Comparison of ENCODE assay signal across 25 mouse cellular contexts in the genomic region with DNA sequence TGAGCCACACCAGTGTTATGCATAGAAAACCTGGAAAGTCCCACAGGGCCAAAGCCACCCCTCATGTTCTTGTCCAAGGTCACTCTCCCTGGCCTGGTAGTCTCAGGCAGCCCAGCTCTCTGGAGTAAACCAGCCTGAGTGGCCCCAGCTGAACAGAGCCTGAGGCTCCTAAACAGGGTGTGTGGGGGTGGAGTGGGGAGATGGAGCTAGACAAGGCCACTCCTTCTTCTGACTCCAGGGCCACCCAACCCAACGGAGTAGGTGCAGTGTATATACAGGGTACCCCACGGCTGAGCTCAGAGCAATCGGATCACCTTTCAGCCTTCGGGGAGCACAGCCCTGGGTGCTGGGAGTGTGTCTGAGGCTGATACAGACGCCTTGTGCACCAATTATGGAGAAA. TPM values are rescaled to one million over a fixed set of nuclear protein-coding genes. Genes with fewer than 3 reads are reported as not detected.
A peak's percentile ranks its signal among the peaks of the same experiment; 100 is the strongest.
DNase-seq lines count a peak whose midpoint lies in the region; ATAC-seq lines count a peak whose summit lies in the region.
"Had no signal": no experiment of that assay in that cellular context is flagged by ENCODE, and none has a peak within 500 bp of the region (broad histone marks: within the 10 kb centered on the region; RNA-seq: fewer than 3 reads in every experiment).

No protein-coding gene starts in this region.

- H3K4me1 ChIP-seq in heart, embryonic 12.5 days (replicated peaks), result no peaks in the 10 kb centered on the region
- H3K4me1 ChIP-seq: heart, embryonic 13.5 days had no signal

- no peak overlapping the region for H3K27ac ChIP-seq in heart, embryonic 12.5 days (ENCODE audit: poor library complexity, severe bottlenecking)
- H3K27ac ChIP-seq: forebrain, embryonic 10.5 days; heart, embryonic 13.5 days; hindbrain, embryonic 10.5 days had no signal

- intact Hi-C loops in heart, postnatal 10 days (cut with DNase I), result no loop called here

- no peak overlapping the region for H3K4me3 ChIP-seq in heart, embryonic 12.5 days
- H3K4me3 ChIP-seq: forebrain, embryonic 10.5 days; heart, embryonic 13.5 days; hindbrain, embryonic 10.5 days; megakaryocyte, embryonic 14.5 days had no signal

- peaks cover 76% of the 10 kb centered on the region for H3K27me3 ChIP-seq in heart, embryonic 12.5 days (replicated peaks)

- H3K4me2 ChIP-seq in heart, embryonic 12.5 days, result no peak overlapping the region
- H3K4me2 ChIP-seq: heart, embryonic 13.5 days had no signal

- H3K9me3 ChIP-seq in heart, embryonic 12.5 days (replicated peaks), result peaks cover 4% of the 10 kb centered on the region
- H3K9me3 ChIP-seq: heart, embryonic 13.5 days; hindbrain, embryonic 10.5 days had no signal

- WGBS in heart, embryonic 12.5 days, result 71% methylated on average over 5 of the region's 5 CpGs

- ATAC-seq in heart, embryonic 12.5 days (ENCODE audit: insufficient number of reproducible peaks, low FRiP score), result peak; percentile 46
- no peak for ATAC-seq in granulocyte monocyte progenitor cell, adult 5-6 weeks (replicated peaks; ENCODE audit: poor library complexity, severe bottlenecking)
- ATAC-seq: inflammation-experienced regulatory T-cells, adult 6 months; Patski had no signal

- DNase-seq in heart, adult 18-20 months, result no peak
- DNase-seq in ES-CJ7 (ENCODE audit: low read depth, low spot score), result peak; percentile 52
- DNase-seq in kidney, adult 8-10 months, result peak; percentile 62 to 82
- peak; percentile 61 to 74 for DNase-seq in kidney, postnatal 36 days
- DNase-seq in cerebellum, postnatal 36 days, result no peak
- no peak for DNase-seq in heart, postnatal 10 days
- DNase-seq: cerebellum, postnatal 25 days; gastrocnemius, postnatal 25 days; right cerebral cortex, postnatal 4 days; thymus, postnatal 14 days had no signal

- no peaks in the 10 kb centered on the region for H3K36me3 ChIP-seq in heart, embryonic 12.5 days
- H3K36me3 ChIP-seq: forebrain, embryonic 10.5 days; heart, embryonic 13.5 days; hindbrain, embryonic 10.5 days had no signal

- no peak overlapping the region for H3K9ac ChIP-seq in heart, embryonic 12.5 days
- H3K9ac ChIP-seq: heart, embryonic 13.5 days had no signal

RNA-seq across cellular contexts. Expression of a gene that starts 1.3 kb away (rescaled TPM):
- polyA plus RNA-seq in heart, embryonic 12.5 days (2016; fragmentation: Nextera tagmentation; extraction: Ambion mirVana), result not detected in 2 replicates
- under 1 TPM in 1 of 2 experiments, not detected in 1; 0.77 TPM for total RNA-seq in heart, adult 18-20 months (2021)
- total RNA-seq in granulocyte monocyte progenitor cell, adult 5-6 weeks (2014; fragmentation: Nextera tagmentation), result not detected in 2 replicates
- not detected in 2 replicates for total RNA-seq in granulocyte monocyte progenitor cell, adult 5-6 weeks (2017)
- not detected for total RNA-seq in heart, postnatal 10 days (2021)
- total RNA-seq: gastrocnemius, postnatal 25 days had no signal
- polyA plus RNA-seq: forebrain, embryonic 10.5 days; heart, embryonic 13.5 days; hindbrain, embryonic 10.5 days; inflammation-experienced regulatory T-cells, adult 6 months; limb, embryonic 11.5 days; liver, embryonic 16.5 days; neural tube, embryonic 11.5 days; Patski had no signal

RNA-seq across cellular contexts. Expression of a gene that starts 18.3 kb away (rescaled TPM):
- not detected in 2 replicates for polyA plus RNA-seq in heart, embryonic 12.5 days (2016; fragmentation: Nextera tagmentation; extraction: Ambion mirVana)
- not detected for total RNA-seq in heart, adult 18-20 months (2021)
- total RNA-seq in granulocyte monocyte progenitor cell, adult 5-6 weeks (2014; fragmentation: Nextera tagmentation), result 0.41 TPM in 1 of 2 replicates, not detected in the other
- total RNA-seq in granulocyte monocyte progenitor cell, adult 5-6 weeks (2017), result not detected in 2 replicates
- total RNA-seq in heart, postnatal 10 days (2021), result not detected
- total RNA-seq: gastrocnemius, postnatal 25 days; left cerebral cortex, adult 18-20 months; midbrain, postnatal 0 days had no signal
- polyA plus RNA-seq: embryonic facial prominence, embryonic 11.5 days; frontal cortex, adult 2 months; heart, embryonic 13.5 days; hindbrain, embryonic 10.5 days; liver, embryonic 16.5 days; neural tube, embryonic 11.5 days had no signal

RNA-seq across cellular contexts. Expression of a gene that starts 31.5 kb away (rescaled TPM):
- 67.7 and 76.3 TPM in 2 replicates for polyA plus RNA-seq in heart, embryonic 12.5 days (2016; fragmentation: Nextera tagmentation; extraction: Ambion mirVana)
- 100 to 1,000 TPM in 1 of 2 experiments, 10 to 100 TPM in 1; 82.1 to 106 TPM for total RNA-seq in heart, adult 18-20 months (2021)
- 60.4 and 82.5 TPM in 2 replicates for total RNA-seq in granulocyte monocyte progenitor cell, adult 5-6 weeks (2014; fragmentation: Nextera tagmentation)
- total RNA-seq in granulocyte monocyte progenitor cell, adult 5-6 weeks (2017), result 35.2 and 37.3 TPM in 2 replicates
- 10 to 100 TPM; 68.8 to 83.4 TPM for total RNA-seq in heart, postnatal 10 days (2021)

RNA-seq across cellular contexts. Expression of a gene that starts 33.1 kb away (rescaled TPM):
- polyA plus RNA-seq in heart, embryonic 12.5 days (2016; fragmentation: Nextera tagmentation; extraction: Ambion mirVana), result 0.14 TPM in 1 of 2 replicates, not detected in the other
- not detected for total RNA-seq in heart, adult 18-20 months (2021)
- not detected in 2 replicates for total RNA-seq in granulocyte monocyte progenitor cell, adult 5-6 weeks (2014; fragmentation: Nextera tagmentation)
- not detected in 2 replicates for total RNA-seq in granulocyte monocyte progenitor cell, adult 5-6 weeks (2017)
- total RNA-seq in heart, postnatal 10 days (2021), result not detected
- total RNA-seq: gastrocnemius, postnatal 25 days; left cerebral cortex, adult 18-20 months; midbrain, postnatal 0 days had no signal
- polyA plus RNA-seq: frontal cortex, adult 2 months; heart, embryonic 13.5 days; liver, embryonic 16.5 days; midbrain, postnatal 0 days; neural tube, embryonic 11.5 days had no signal

RNA-seq across cellular contexts. Expression of a gene that starts 50.7 kb away (rescaled TPM):
- polyA plus RNA-seq in heart, embryonic 12.5 days (2016; fragmentation: Nextera tagmentation; extraction: Ambion mirVana), result 51.6 and 54.1 TPM in 2 replicates
- 10 to 100 TPM; 21.4 to 22.7 TPM for total RNA-seq in heart, adult 18-20 months (2021)
- 25.7 and 25.9 TPM in 2 replicates for total RNA-seq in granulocyte monocyte progenitor cell, adult 5-6 weeks (2014; fragmentation: Nextera tagmentation)
- total RNA-seq in granulocyte monocyte progenitor cell, adult 5-6 weeks (2017), result 23.1 and 23.6 TPM in 2 replicates
- total RNA-seq in heart, postnatal 10 days (2021), result 10 to 100 TPM; 27.4 to 33.0 TPM

Comparison
In these comparisons a context has a peak if more than half of its experiments do, and no peak if none do; other contexts are left out.
1. DNase-seq: peak in ES-CJ7 (single experiment), kidney, adult 8-10 months (2 of 2) and kidney, postnatal 36 days (2 of 2); none in heart, adult 18-20 months (0 of 2), cerebellum, postnatal 36 days (0 of 2) and heart, postnatal 10 days (0 of 2).